8 mouse cellular contexts compared by ENCODE assay signal in genomic region chr10:77522746-77523145, GRCm38 (mm10). TPM values are rescaled to one million over a fixed set of nuclear protein-coding genes. Genes with fewer than 3 reads are reported as not detected.
DNase-seq lines count a peak whose midpoint lies in the region; ATAC-seq and TF ChIP-seq lines count a peak whose summit lies in the region.
"Had no signal": no experiment of that assay in that cellular context is flagged by ENCODE, and none has a peak within 500 bp of the region (broad histone marks: within the 10 kb centered on the region; RNA-seq: fewer than 3 reads in every experiment).

No protein-coding gene starts in this region.

- peak overlapping the region; percentile 50 for H3K9ac ChIP-seq in forebrain, embryonic 13.5 days
- H3K9ac ChIP-seq in liver, embryonic 11.5 days (ENCODE audit: low read depth, low read length): no peak overlapping the region
- peak overlapping the region; percentile 49 for H3K9ac ChIP-seq in stomach, embryonic 16.5 days (ENCODE audit: low read length)

- peak overlapping the region; percentile 59 for H3K4me2 ChIP-seq in forebrain, embryonic 13.5 days
- H3K4me2 ChIP-seq in liver, embryonic 11.5 days: peak overlapping the region; percentile 57
- H3K4me2 ChIP-seq in stomach, embryonic 16.5 days (ENCODE audit: low read depth, low read length): peak overlapping the region; percentile 57

- H3K36me3 ChIP-seq in spleen, adult 2 months (ENCODE audit: control insufficient read depth, insufficient read depth, low read length): no peaks in the 10 kb centered on the region
- H3K36me3 ChIP-seq in forebrain, embryonic 13.5 days (ENCODE audit: poor library complexity, severe bottlenecking): no peaks in the 10 kb centered on the region
- no peaks in the 10 kb centered on the region for H3K36me3 ChIP-seq in liver, embryonic 11.5 days (ENCODE audit: control insufficient read depth, insufficient read depth, low read length)
- no peaks in the 10 kb centered on the region for H3K36me3 ChIP-seq in stomach, embryonic 16.5 days (ENCODE audit: control insufficient read depth, insufficient read depth, low read length)

- 23% methylated on average over 12 of the region's 12 CpGs for WGBS in spleen, adult 2 months
- 50% methylated on average over 12 of the region's 12 CpGs for WGBS in forebrain, embryonic 13.5 days
- WGBS in liver, embryonic 11.5 days: 54% methylated on average over 12 of the region's 12 CpGs
- 53% methylated on average over 12 of the region's 12 CpGs for WGBS in stomach, embryonic 16.5 days

- TF ChIP-seq POLR2A in spleen, adult 2 months (IDR thresholded peaks at IDR 0.05; ENCODE audit: low read depth, low read length): no peak

- no peak for ATAC-seq in forebrain, embryonic 13.5 days
- ATAC-seq in liver, embryonic 11.5 days (replicated peaks; ENCODE audit: low FRiP score): no peak
- ATAC-seq in stomach, embryonic 16.5 days (ENCODE audit: insufficient read depth, low FRiP score): no peak

- peaks cover 17% of the 10 kb centered on the region for H3K4me1 ChIP-seq in spleen, adult 2 months (ENCODE audit: control insufficient read depth, insufficient read depth, insufficient read length)
- peaks cover 9% of the 10 kb centered on the region; the same call in 1 of the 2 replicates for H3K4me1 ChIP-seq in forebrain, embryonic 13.5 days
- peaks cover 6% of the 10 kb centered on the region; the same call in 1 of the 2 replicates for H3K4me1 ChIP-seq in liver, embryonic 11.5 days (replicated peaks; ENCODE audit: control insufficient read depth, insufficient read depth, low read length)
- H3K4me1 ChIP-seq in stomach, embryonic 16.5 days (ENCODE audit: control insufficient read depth, insufficient read depth, low read length): peaks cover 4% of the 10 kb centered on the region

- no peaks in the 10 kb centered on the region for H3K9me3 ChIP-seq in forebrain, embryonic 13.5 days (replicated peaks)
- H3K9me3 ChIP-seq in liver, embryonic 11.5 days (ENCODE audit: control insufficient read depth, low read length): no peaks in the 10 kb centered on the region
- H3K9me3 ChIP-seq in stomach, embryonic 16.5 days (replicated peaks; ENCODE audit: control insufficient read depth, low read length): no peaks in the 10 kb centered on the region

- H3K27ac ChIP-seq in spleen, adult 2 months (ENCODE audit: insufficient read depth, low read length): peak overlapping the region; percentile 85
- H3K27ac ChIP-seq in forebrain, embryonic 13.5 days: no peak overlapping the region
- H3K27ac ChIP-seq in liver, embryonic 11.5 days (ENCODE audit: low read depth, low read length): no peak overlapping the region
- no peak overlapping the region for H3K27ac ChIP-seq in stomach, embryonic 16.5 days (ENCODE audit: low read length)

- no peak for TF ChIP-seq CTCF in spleen, adult 2 months (IDR thresholded peaks at IDR 0.05; ENCODE audit: extremely low read depth, insufficient read depth, insufficient read length, insufficient replicate concordance)

- no peaks in the 10 kb centered on the region for H3K27me3 ChIP-seq in spleen, adult 2 months (ENCODE audit: control insufficient read depth, insufficient read depth, low read length)
- H3K27me3 ChIP-seq in forebrain, embryonic 13.5 days: no peaks in the 10 kb centered on the region
- H3K27me3 ChIP-seq in liver, embryonic 11.5 days (replicated peaks; ENCODE audit: control insufficient read depth, insufficient read depth, low read length): no peaks in the 10 kb centered on the region
- H3K27me3 ChIP-seq in stomach, embryonic 16.5 days (ENCODE audit: control insufficient read depth, insufficient read depth, low read length): no peaks in the 10 kb centered on the region

- no peak for DNase-seq in spleen, adult 2 months (ENCODE audit: low read depth in 1 of 2, low spot score in 2 of 2)
- no peak for DNase-seq in spleen, postnatal 10 days (ENCODE audit: low spot score in 2 of 2)
- no peak for DNase-seq in liver, embryonic 11.5 days (ENCODE audit: low spot score)
- DNase-seq in ovary, postnatal 36 days (ENCODE audit: low spot score): no peak
- no peak for DNase-seq in adrenal gland, adult 2 months
- DNase-seq: adrenal gland, postnatal 14 days had no signal

- H3K4me3 ChIP-seq in spleen, adult 2 months (ENCODE audit: extremely low read depth, insufficient read depth, insufficient read length): peak overlapping the region; percentile 46
- H3K4me3 ChIP-seq in forebrain, embryonic 13.5 days: peak overlapping the region; percentile 31
- H3K4me3 ChIP-seq in liver, embryonic 11.5 days (ENCODE audit: low read depth, low read length): peak overlapping the region; percentile 10; the same call in 1 of the 2 replicates
- peak overlapping the region; percentile 31 for H3K4me3 ChIP-seq in stomach, embryonic 16.5 days (replicated peaks; ENCODE audit: low read length)

RNA-seq across cellular contexts. Expression of gene Fam207a, which starts 7.2 kb away (rescaled TPM):
- polyA plus RNA-seq in spleen, adult 2 months (2012; rRNA removed): 21.1 and 25.6 TPM in 2 replicates
- polyA plus RNA-seq in forebrain, embryonic 13.5 days (2015; fragmentation: Nextera tagmentation; extraction: Ambion mirVana): 37.5 and 38.7 TPM in 2 replicates
- 42.6 and 47.4 TPM in 2 replicates for polyA plus RNA-seq in liver, embryonic 11.5 days (2014; fragmentation: Nextera tagmentation; extraction: Ambion mirVana)
- polyA plus RNA-seq in stomach, embryonic 16.5 days (2015; fragmentation: Nextera tagmentation; extraction: Ambion mirVana): 29.7 and 31.0 TPM in 2 replicates
- 10 to 100 TPM; 17.9 to 21.0 TPM for total RNA-seq in adrenal gland, adult 2 months (2021)
- polyA plus RNA-seq in adrenal gland, adult 2 months (2012; rRNA removed): 26.4 and 30.5 TPM in 2 replicates

RNA-seq across cellular contexts. Expression of gene Itgb2, which starts 7.3 kb away (rescaled TPM):
- 154 and 176 TPM in 2 replicates for polyA plus RNA-seq in spleen, adult 2 months (2012; rRNA removed)
- polyA plus RNA-seq in forebrain, embryonic 13.5 days (2015; fragmentation: Nextera tagmentation; extraction: Ambion mirVana): 0.34 and 0.37 TPM in 2 replicates
- 18.6 and 19.1 TPM in 2 replicates for polyA plus RNA-seq in liver, embryonic 11.5 days (2014; fragmentation: Nextera tagmentation; extraction: Ambion mirVana)
- 6.7 and 8.3 TPM in 2 replicates for polyA plus RNA-seq in stomach, embryonic 16.5 days (2015; fragmentation: Nextera tagmentation; extraction: Ambion mirVana)
- total RNA-seq in adrenal gland, adult 2 months (2021): 1 to 10 TPM; 9.5 to 9.8 TPM
- 5.1 and 7.4 TPM in 2 replicates for polyA plus RNA-seq in adrenal gland, adult 2 months (2012; rRNA removed)

RNA-seq across cellular contexts. Expression of gene Pttg1ip, which starts 58.8 kb away (rescaled TPM):
- 63.4 and 65.3 TPM in 2 replicates for polyA plus RNA-seq in spleen, adult 2 months (2012; rRNA removed)
- 57.8 and 63.6 TPM in 2 replicates for polyA plus RNA-seq in forebrain, embryonic 13.5 days (2015; fragmentation: Nextera tagmentation; extraction: Ambion mirVana)
- polyA plus RNA-seq in liver, embryonic 11.5 days (2014; fragmentation: Nextera tagmentation; extraction: Ambion mirVana): 94.0 and 99.7 TPM in 2 replicates
- polyA plus RNA-seq in stomach, embryonic 16.5 days (2015; fragmentation: Nextera tagmentation; extraction: Ambion mirVana): 210 and 244 TPM in 2 replicates
- 100 to 1,000 TPM; 174 to 202 TPM for total RNA-seq in adrenal gland, adult 2 months (2021)
- polyA plus RNA-seq in adrenal gland, adult 2 months (2012; rRNA removed): 127 and 165 TPM in 2 replicates
